8 mouse cellular contexts compared by ENCODE assay signal in genomic region chr4:62965497-62966302, GRCm38 (mm10). TPM values are rescaled to one million over a fixed set of nuclear protein-coding genes. Genes with fewer than 3 reads are reported as not detected.
DNase-seq lines count a peak whose midpoint lies in the region; ATAC-seq and TF ChIP-seq lines count a peak whose summit lies in the region.

Zfp618 (plus strand) TSS chr4:62965573.

- no peaks in the 10 kb centered on the region for H3K27me3 ChIP-seq in lung, embryonic 15.5 days
- H3K27me3 ChIP-seq in embryonic facial prominence, embryonic 15.5 days = no peaks in the 10 kb centered on the region
- no peaks in the 10 kb centered on the region for H3K27me3 ChIP-seq in hindbrain, embryonic 16.5 days (replicated peaks; ENCODE audit: control insufficient read depth, insufficient read depth, low read length)
- no peaks in the 10 kb centered on the region for H3K27me3 ChIP-seq in lung, postnatal 0 days (replicated peaks; ENCODE audit: insufficient read depth, low read length)

- TF ChIP-seq CTCF in bone marrow macrophage, adult 2 months (IDR thresholded peaks at IDR 0.05; ENCODE audit: low read depth, low read length) = no peak
- peak; percentile 6; the same call in 1 of the 2 replicates for TF ChIP-seq CTCF in lung, postnatal 0 days (IDR thresholded peaks at IDR 0.05)

- H3K9me3 ChIP-seq in lung, embryonic 15.5 days = no peaks in the 10 kb centered on the region
- H3K9me3 ChIP-seq in embryonic facial prominence, embryonic 15.5 days (replicated peaks) = no peaks in the 10 kb centered on the region
- no peaks in the 10 kb centered on the region for H3K9me3 ChIP-seq in hindbrain, embryonic 16.5 days (ENCODE audit: control insufficient read depth, low read length)
- no peaks in the 10 kb centered on the region for H3K9me3 ChIP-seq in lung, postnatal 0 days (ENCODE audit: low read length)

- TF ChIP-seq EP300 in lung, postnatal 0 days (IDR thresholded peaks at IDR 0.05) = no peak

- under 1% methylated on average over 42 of the region's 86 CpGs for WGBS in lung, embryonic 15.5 days
- under 1% methylated on average over 54 of the region's 86 CpGs for WGBS in embryonic facial prominence, embryonic 15.5 days
- WGBS in hindbrain, embryonic 16.5 days = 1% methylated on average over 18 of the region's 86 CpGs
- under 1% methylated on average over 30 of the region's 86 CpGs for WGBS in lung, postnatal 0 days

- ATAC-seq in lung, embryonic 15.5 days (ENCODE audit: borderline replicate concordance, extremely low read depth, low FRiP score, low TSS enrichment) = peak; percentile 74; the same call in 1 of the 2 replicates
- ATAC-seq in embryonic facial prominence, embryonic 15.5 days (ENCODE audit: insufficient number of reproducible peaks, low FRiP score, low TSS enrichment, low read depth) = peak; percentile 43; the same call in 1 of the 2 replicates
- ATAC-seq in hindbrain, embryonic 16.5 days = peak; percentile 84
- peak; percentile 71 for ATAC-seq in lung, postnatal 0 days
- ATAC-seq in monocyte, adult 5-6 weeks (replicated peaks; ENCODE audit: insufficient number of reproducible peaks, low FRiP score, low TSS enrichment, poor library complexity, severe bottlenecking) = no peak

- no peaks in the 10 kb centered on the region for H3K36me3 ChIP-seq in lung, embryonic 15.5 days
- no peaks in the 10 kb centered on the region for H3K36me3 ChIP-seq in embryonic facial prominence, embryonic 15.5 days
- H3K36me3 ChIP-seq in hindbrain, embryonic 16.5 days (ENCODE audit: control insufficient read depth, insufficient read depth, low read length) = no peaks in the 10 kb centered on the region
- H3K36me3 ChIP-seq in lung, postnatal 0 days (ENCODE audit: insufficient read depth, low read length) = no peaks in the 10 kb centered on the region

- H3K9ac ChIP-seq in lung, embryonic 15.5 days = peak within 1 kb of the TSS; percentile 92
- H3K9ac ChIP-seq in embryonic facial prominence, embryonic 15.5 days = peak within 1 kb of the TSS; percentile 90
- H3K9ac ChIP-seq in hindbrain, embryonic 16.5 days (ENCODE audit: low read depth, low read length) = peak within 1 kb of the TSS; percentile 100
- peak within 1 kb of the TSS; percentile 93 for H3K9ac ChIP-seq in lung, postnatal 0 days (replicated peaks; ENCODE audit: low read depth)

- peak within 1 kb of the TSS; percentile 80 for H3K4me2 ChIP-seq in lung, embryonic 15.5 days
- H3K4me2 ChIP-seq in embryonic facial prominence, embryonic 15.5 days (replicated peaks) = peak within 1 kb of the TSS; percentile 69
- peak within 1 kb of the TSS; percentile 71 for H3K4me2 ChIP-seq in hindbrain, embryonic 16.5 days (ENCODE audit: low read length)
- H3K4me2 ChIP-seq in lung, postnatal 0 days (replicated peaks; ENCODE audit: low read depth, low read length) = peak within 1 kb of the TSS; percentile 82

- H3K4me3 ChIP-seq in lung, embryonic 15.5 days = peak within 1 kb of the TSS; percentile 91
- peak within 1 kb of the TSS; percentile 47 for H3K4me3 ChIP-seq in bone marrow macrophage, adult 2 months (ENCODE audit: insufficient read depth, low read length)
- peak within 1 kb of the TSS; percentile 84 for H3K4me3 ChIP-seq in embryonic facial prominence, embryonic 15.5 days (replicated peaks)
- H3K4me3 ChIP-seq in hindbrain, embryonic 16.5 days (ENCODE audit: low read length) = peak within 1 kb of the TSS; percentile 92
- H3K4me3 ChIP-seq in lung, postnatal 0 days (ENCODE audit: low read depth, low read length) = peak within 1 kb of the TSS; percentile 89

- DNase-seq in lung, postnatal 25 days (ENCODE audit: low spot score) = no peak
- DNase-seq in lung, postnatal 0 days (ENCODE audit: low spot score) = peak; percentile 89
- DNase-seq in thymus, postnatal 36 days = peak; percentile 10 to 39

- TF ChIP-seq POLR2A in bone marrow macrophage, adult 2 months (IDR thresholded peaks at IDR 0.05; ENCODE audit: borderline replicate concordance, low read depth, low read length) = no peak

- H3K4me1 ChIP-seq in lung, embryonic 15.5 days = peaks cover 13% of the 10 kb centered on the region
- H3K4me1 ChIP-seq in bone marrow macrophage, adult 2 months (ENCODE audit: control insufficient read depth, insufficient read depth, low read length) = no peaks in the 10 kb centered on the region
- H3K4me1 ChIP-seq in embryonic facial prominence, embryonic 15.5 days = peaks cover 8% of the 10 kb centered on the region
- H3K4me1 ChIP-seq in hindbrain, embryonic 16.5 days (ENCODE audit: control insufficient read depth, insufficient read depth, low read depth, low read length) = 0 out of 2 replicates have a peak, but pooled peaks cover 2% of the 10 kb centered on the region
- no peaks in the 10 kb centered on the region for H3K4me1 ChIP-seq in lung, postnatal 0 days (ENCODE audit: insufficient read depth, low read depth, low read length)

- peak within 1 kb of the TSS; percentile 88 for H3K27ac ChIP-seq in lung, embryonic 15.5 days
- no peak within 1 kb of the TSS for H3K27ac ChIP-seq in bone marrow macrophage, adult 2 months (ENCODE audit: insufficient read depth, low read depth, low read length)
- peak within 1 kb of the TSS; percentile 90 for H3K27ac ChIP-seq in embryonic facial prominence, embryonic 15.5 days (replicated peaks)
- H3K27ac ChIP-seq in hindbrain, embryonic 16.5 days (ENCODE audit: low read depth, low read length) = peak within 1 kb of the TSS; percentile 90
- H3K27ac ChIP-seq in lung, postnatal 0 days (ENCODE audit: low read length) = peak within 1 kb of the TSS; percentile 90

RNA-seq across cellular contexts. Expression of gene Zfp618, which starts in this region (rescaled TPM):
- polyA plus RNA-seq in lung, embryonic 15.5 days (2015; fragmentation: Nextera tagmentation; extraction: Ambion mirVana) = 22.0 and 25.0 TPM in 2 replicates
- 0.11 TPM in 1 of 2 replicates, not detected in the other for polyA plus RNA-seq in bone marrow macrophage, adult 2 months (2012; ENCODE audit: insufficient read depth, insufficient read length, missing spikeins)
- 16.6 and 22.7 TPM in 2 replicates for polyA plus RNA-seq in embryonic facial prominence, embryonic 15.5 days (2015; fragmentation: Nextera tagmentation; extraction: Ambion mirVana)
- 22.9 and 29.6 TPM in 2 replicates for polyA plus RNA-seq in hindbrain, embryonic 16.5 days (2015; fragmentation: Nextera tagmentation; extraction: Ambion mirVana)
- 7.2 and 7.9 TPM in 2 replicates for polyA plus RNA-seq in lung, postnatal 0 days (2015; fragmentation: Nextera tagmentation; extraction: Ambion mirVana)
- 0.10 to 0.57 TPM in 2 of 3 replicates, not detected in the other for total RNA-seq in monocyte, adult 5-6 weeks (2017)
